Mouse (Mus musculus) hindbrain, embryonic 11.5 days (tissue): ENCODE measurements around the gene Pafah1b1. TPM values are rescaled to one million over a fixed set of nuclear protein-coding genes. Genes with fewer than 3 reads are reported as not detected.

Experiments
- ATAC-seq: fragments of 200-750 bp; cut with Nextera tagmentation; 2 replicates; pipeline ENCODE4 v1.8.0; 2017; ENCODE audit warnings: mild to moderate bottlenecking, moderate TSS enrichment, moderate library complexity; ENCODE audit not compliant: low FRiP score
- DNase-seq: peaks from one replicate; pipeline ENCODE4 v3.0.0-alpha.2; 2015; ENCODE audit warnings: low spot score
- H3K27ac ChIP-seq: fragments of 300-500 bp; sonication (generic); 2 replicates; pipeline ENCODE4 v1.5.1; 2014; ENCODE audit warnings: mild to moderate bottlenecking, low read depth, low read length
- H3K27me3 ChIP-seq: fragments of 300-500 bp; sonication (generic); 2 replicates; pipeline ENCODE4 v1.6.1; 2014; ENCODE audit warnings: mild to moderate bottlenecking, low read length, moderate library complexity, mixed read lengths; ENCODE audit not compliant: control insufficient read depth, insufficient read depth
- H3K36me3 ChIP-seq: fragments of 300-500 bp; sonication (generic); 2 replicates; pipeline ENCODE4 v1.6.1; 2014; ENCODE audit warnings: mild to moderate bottlenecking, low read length, moderate library complexity, mixed read lengths; ENCODE audit not compliant: control insufficient read depth, insufficient read depth
- H3K4me1 ChIP-seq: fragments of 300-500 bp; sonication (generic); replicated peaks from 2 replicates; pipeline ENCODE4 v1.6.1; 2014; ENCODE audit warnings: low read length, mixed read lengths; ENCODE audit not compliant: control insufficient read depth, insufficient read depth
- H3K4me2 ChIP-seq: fragments of 300-500 bp; sonication (generic); replicated peaks from 2 replicates; pipeline ENCODE4 v1.6.1; 2014; ENCODE audit warnings: mild to moderate bottlenecking, low read depth, low read length
- H3K4me3 ChIP-seq: fragments of 300-500 bp; sonication (generic); 2 replicates; pipeline ENCODE4 v1.5.1; 2014; ENCODE audit warnings: low read depth, low read length
- H3K9ac ChIP-seq: fragments of 300-500 bp; sonication (generic); 2 replicates; pipeline ENCODE4 v1.6.1; 2014; ENCODE audit warnings: low read depth, low read length
- H3K9me3 ChIP-seq: fragments of 300-500 bp; sonication (generic); 2 replicates; pipeline ENCODE4 v1.6.1; 2016; ENCODE audit warnings: low read length; ENCODE audit not compliant: control insufficient read depth
- WGBS: fragments of 180-500 bp; shearing (Covaris S2); extraction: QIAGEN DNeasy Blood & Tissue Kit; methylation state at CpG from one replicate; pipeline ENCODE4 v1.1.7; 2014; 5-methylcytosine and 5-hydroxymethylcytosine counted together
- polyA plus RNA-seq: library from polyadenylated mRNA; unstranded; fragments of >200 nt; fragmentation: Nextera tagmentation; extraction: Ambion mirVana; gene quantifications from 2 replicates; pipeline ENCODE4 v1.2.1, GENCODE M21; 2014

Gene Pafah1b1
- polyA plus RNA-seq, 1 experiment from 2014 or later, result 118 TPM

DNA sequence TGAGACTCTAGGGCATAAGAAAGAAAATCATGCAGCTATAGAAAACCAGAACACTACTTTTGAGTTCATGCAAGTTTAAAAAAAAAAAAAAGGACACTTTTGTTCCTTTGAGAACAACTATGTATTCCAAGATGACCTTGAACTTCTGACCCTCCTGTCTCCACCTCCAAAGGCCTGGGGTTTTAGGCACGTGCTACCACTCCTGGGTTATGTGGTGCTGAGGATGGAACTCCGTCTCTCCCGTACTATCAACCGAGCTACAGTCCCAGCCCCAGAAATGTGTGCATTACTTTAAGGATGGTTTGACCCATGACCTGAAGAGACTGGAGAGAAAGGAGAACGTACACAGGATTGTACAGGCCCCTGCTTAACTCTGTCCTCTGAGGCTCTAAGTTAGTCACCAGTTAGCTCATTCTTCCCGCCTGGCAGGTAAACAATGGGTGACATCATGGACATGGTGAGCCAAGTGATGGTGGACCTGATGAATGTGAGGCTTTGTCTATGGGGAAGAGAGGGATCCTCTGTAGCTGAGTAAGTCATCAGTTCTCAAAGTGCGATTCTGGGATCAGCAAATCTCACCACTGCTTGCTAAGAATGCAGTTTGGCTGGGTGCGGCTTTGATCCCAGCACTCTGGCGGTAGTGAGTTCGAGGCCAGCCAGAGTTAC is 39.6 kb upstream of the Pafah1b1 start:
- Histone ChIP-seq H3K9ac (no peak overlapping the region), H3K4me1 (no peaks in the 10 kb centered on the region), H3K27me3 (no peaks in the 10 kb centered on the region), H3K36me3 (no peaks in the 10 kb centered on the region), H3K9me3 (no peaks in the 10 kb centered on the region), H3K4me2 (no peak overlapping the region), H3K4me3 (no peak overlapping the region), H3K27ac (no peak overlapping the region)
- DNase-seq (no peak), ATAC-seq (no peak)
- WGBS, result 82% methylated on average over 10 of the region's 10 CpGs

DNA sequence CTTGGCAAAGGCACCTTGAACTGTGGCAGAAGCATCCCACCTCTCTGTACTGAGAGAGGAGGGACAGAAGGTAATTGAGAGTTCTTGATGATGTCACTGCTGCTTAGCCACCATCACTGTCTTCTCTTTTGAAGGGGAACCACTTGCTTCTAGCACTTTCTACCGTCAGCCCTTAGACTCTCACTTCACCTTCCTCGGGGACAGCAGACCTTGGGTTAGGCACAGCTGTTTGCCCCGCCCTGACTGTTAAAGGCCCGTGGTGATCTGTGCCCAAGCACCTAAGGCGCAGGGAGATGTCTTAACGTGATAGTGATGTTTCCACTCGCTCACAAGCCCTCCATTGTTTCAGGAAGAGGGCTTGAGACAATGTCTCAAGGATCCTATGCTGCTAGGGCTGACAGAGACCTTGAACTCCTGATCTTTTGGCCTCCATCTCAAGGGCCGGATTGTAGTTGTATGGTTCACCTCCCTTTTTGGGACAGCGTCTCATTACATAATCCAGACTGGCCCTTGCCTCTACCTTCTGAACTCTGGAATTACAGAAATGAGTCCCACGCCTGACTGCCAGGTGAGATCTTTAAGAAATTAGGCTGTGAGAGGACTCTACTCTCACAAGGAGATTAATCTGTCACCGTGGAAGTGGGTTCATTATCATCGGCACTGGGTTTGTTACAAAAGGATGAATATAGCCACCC is 36.7 kb upstream of the Pafah1b1 start:
- no peak overlapping the region for H3K4me3 ChIP-seq
- no peak overlapping the region for H3K27ac ChIP-seq
- 74% methylated on average over 12 of the region's 12 CpGs for WGBS
- H3K9me3 ChIP-seq, result no peaks in the 10 kb centered on the region
- DNase-seq, result no peak
- no peak overlapping the region for H3K4me2 ChIP-seq
- H3K4me1 ChIP-seq, result no peaks in the 10 kb centered on the region
- ATAC-seq, result no peak
- H3K9ac ChIP-seq, result no peak overlapping the region
- H3K27me3 ChIP-seq, result no peaks in the 10 kb centered on the region
- no peaks in the 10 kb centered on the region for H3K36me3 ChIP-seq

DNA sequence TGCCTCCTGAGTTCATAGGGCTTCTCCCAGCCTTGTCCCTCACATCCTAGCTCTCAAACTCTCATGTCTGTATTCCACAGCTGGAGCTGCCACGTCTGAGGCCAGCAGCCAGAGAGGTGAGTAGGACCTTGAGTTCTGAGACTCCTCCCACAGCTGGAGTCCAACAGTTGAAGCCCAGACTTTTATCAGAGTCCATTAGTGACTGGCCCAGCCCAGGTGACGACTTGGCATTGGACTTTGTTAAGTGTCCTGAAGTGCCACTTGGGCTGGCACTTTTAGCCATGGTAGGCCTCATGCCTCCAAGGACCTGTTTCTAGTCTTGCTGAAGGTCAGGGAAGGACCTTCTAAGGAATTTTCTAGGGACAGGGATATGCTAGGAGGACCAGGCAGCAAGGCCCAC is 32.2 kb upstream of the Pafah1b1 start:
- 75% methylated on average over 2 of the region's 2 CpGs for WGBS
- ATAC-seq, result no peak
- Histone ChIP-seq H3K36me3 (no peaks in the 10 kb centered on the region), H3K9me3 (no peaks in the 10 kb centered on the region), H3K4me3 (no peak overlapping the region), H3K9ac (no peak overlapping the region), H3K4me1 (no peaks in the 10 kb centered on the region), H3K4me2 (no peak overlapping the region), H3K27ac (no peak overlapping the region), H3K27me3 (no peaks in the 10 kb centered on the region)
- no peak for DNase-seq

- Histone ChIP-seq H3K4me2 (no peak overlapping the region), H3K4me1 (no peaks in the 10 kb centered on the region; the same call in none of the 2 replicates), H3K36me3 (no peaks in the 10 kb centered on the region), H3K9ac (no peak overlapping the region), H3K9me3 (no peaks in the 10 kb centered on the region), H3K27ac (no peak overlapping the region), H3K4me3 (no peak overlapping the region), H3K27me3 (no peaks in the 10 kb centered on the region)
- no peak for ATAC-seq
- WGBS, result 55% methylated on average over 9 of the region's 9 CpGs
- DNase-seq, result peak; percentile 10
Measured at GRCm38 (mm10) chr11:74751352-74752066, 27.0 kb upstream of the Pafah1b1 start.

GRCm38 (mm10) chr11:74750662-74751351 is 26.3 kb upstream of the Pafah1b1 start:
- H3K27me3 ChIP-seq, result no peaks in the 10 kb centered on the region
- H3K4me1 ChIP-seq, result no peaks in the 10 kb centered on the region; the same call in none of the 2 replicates
- no peaks in the 10 kb centered on the region for H3K36me3 ChIP-seq
- no peak overlapping the region for H3K27ac ChIP-seq
- ATAC-seq (no peak), DNase-seq (no peak)
- 89% methylated on average over 7 of the region's 7 CpGs for whole genome bisulfite sequencing
- no peaks in the 10 kb centered on the region for H3K9me3 ChIP-seq
- no peak overlapping the region for H3K4me2 ChIP-seq
- H3K4me3 ChIP-seq, result no peak overlapping the region
- no peak overlapping the region for H3K9ac ChIP-seq

DNA sequence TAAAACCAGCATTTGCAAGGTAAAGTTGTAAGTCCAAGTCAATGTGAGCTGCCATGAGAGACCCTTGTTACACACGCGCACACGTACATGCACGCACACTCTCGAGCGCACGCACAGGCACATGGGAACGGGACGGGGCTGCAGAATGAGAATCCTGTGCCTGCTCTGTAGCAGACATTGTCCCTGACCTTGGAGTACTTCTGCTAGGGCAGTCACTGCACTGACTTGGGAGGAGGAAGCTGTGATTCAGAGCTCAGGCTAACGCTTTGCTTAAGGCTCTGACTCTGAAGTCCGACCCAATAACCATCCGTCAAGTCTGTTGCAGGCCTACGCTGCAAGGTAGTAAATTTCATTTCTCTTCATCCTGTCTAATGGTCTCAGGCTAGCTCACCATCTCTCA is 24.8 kb upstream of the Pafah1b1 start:
- no peak for DNase-seq

GRCm38 (mm10) chr11:74748022-74748421 is 23.6 kb upstream of the Pafah1b1 start:
- Histone ChIP-seq H3K36me3 (no peaks in the 10 kb centered on the region), H3K27ac (no peak overlapping the region), H3K4me2 (no peak overlapping the region), H3K27me3 (no peaks in the 10 kb centered on the region), H3K4me3 (no peak overlapping the region), H3K9ac (no peak overlapping the region), H3K9me3 (no peaks in the 10 kb centered on the region), H3K4me1 (no peaks in the 10 kb centered on the region; the same call in none of the 2 replicates)
- 65% methylated on average over 4 of the region's 4 CpGs for WGBS
- no peak for ATAC-seq
- DNase-seq, result no peak

More for the DNA sequence above, 24.8 kb upstream of the Pafah1b1 start:
- H3K4me2 ChIP-seq, result no peak overlapping the region
- no peak overlapping the region for H3K27ac ChIP-seq
- no peaks in the 10 kb centered on the region for H3K9me3 ChIP-seq
- no peak overlapping the region for H3K4me3 ChIP-seq
- no peak for ATAC-seq
- no peaks in the 10 kb centered on the region for H3K36me3 ChIP-seq
- no peak overlapping the region for H3K9ac ChIP-seq
- 90% methylated on average over 13 of the region's 13 CpGs for WGBS
- no peaks in the 10 kb centered on the region; the same call in none of the 2 replicates for H3K4me1 ChIP-seq
- H3K27me3 ChIP-seq, result no peaks in the 10 kb centered on the region

DNA sequence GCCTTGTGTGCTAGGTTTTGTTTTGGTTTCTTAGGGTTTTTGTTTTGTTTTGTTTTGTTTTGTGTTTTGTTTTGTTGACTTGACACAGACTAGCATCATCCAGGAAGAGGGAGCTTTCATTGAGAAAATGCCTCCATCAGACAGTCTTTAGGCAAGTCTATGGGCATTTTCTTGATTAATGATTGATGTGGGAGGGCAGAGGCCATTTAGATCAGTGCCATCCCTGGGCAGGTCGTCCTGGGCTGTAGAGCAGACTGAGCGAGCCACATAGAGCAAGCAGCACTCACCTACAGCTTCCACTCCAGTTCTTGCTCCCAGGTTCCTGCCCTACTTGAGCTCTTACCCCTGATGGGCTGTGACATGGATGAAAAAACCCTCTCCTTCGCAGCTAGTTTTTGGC is 13.4 kb upstream of the Pafah1b1 start:
- no peak overlapping the region for H3K9ac ChIP-seq
- no peak overlapping the region for H3K4me3 ChIP-seq
- no peak overlapping the region for H3K27ac ChIP-seq
- no peaks in the 10 kb centered on the region for H3K4me1 ChIP-seq
- ATAC-seq (no peak), DNase-seq (no peak)
- H3K9me3 ChIP-seq, result no peaks in the 10 kb centered on the region
- no peaks in the 10 kb centered on the region for H3K27me3 ChIP-seq
- H3K4me2 ChIP-seq, result no peak overlapping the region
- H3K36me3 ChIP-seq, result no peaks in the 10 kb centered on the region
- 69% methylated on average over 3 of the region's 3 CpGs for WGBS
